Mouse (Mus musculus): ENCODE measurements around the gene Defb42.

- TF ChIP-seq CTCF (conservative IDR thresholded peaks at IDR 0.05; ENCODE audit: low read length) (no peak), NANOG (IDR thresholded peaks at IDR 0.05; ENCODE audit: borderline replicate concordance, low read length) (no peak)
Observed at GRCm38 (mm10) chr14:62998977-62999376, 47.8 kb upstream of the Defb42 start.

Measured in E14TG2a.4 (cell line).